Mouse (Mus musculus) thymus, postnatal 36 days (tissue): ENCODE results near the gene Bhlhe40.

Source experiments
- DNase-seq, 2 experiments: peaks; one replicate each; pipeline ENCODE4 v3.0.0; 2022; ENCODE audit warnings: mixed read lengths in 2 of 2

Gene Bhlhe40

GRCm38 (mm10) chr6:108694965-108695724 is 34.7 kb downstream of the Bhlhe40 start:
- DNase-seq: no peak

- no peak for DNase-seq
Observed at GRCm38 (mm10) chr6:108695844-108696821, 35.7 kb downstream of the Bhlhe40 start.

DNA sequence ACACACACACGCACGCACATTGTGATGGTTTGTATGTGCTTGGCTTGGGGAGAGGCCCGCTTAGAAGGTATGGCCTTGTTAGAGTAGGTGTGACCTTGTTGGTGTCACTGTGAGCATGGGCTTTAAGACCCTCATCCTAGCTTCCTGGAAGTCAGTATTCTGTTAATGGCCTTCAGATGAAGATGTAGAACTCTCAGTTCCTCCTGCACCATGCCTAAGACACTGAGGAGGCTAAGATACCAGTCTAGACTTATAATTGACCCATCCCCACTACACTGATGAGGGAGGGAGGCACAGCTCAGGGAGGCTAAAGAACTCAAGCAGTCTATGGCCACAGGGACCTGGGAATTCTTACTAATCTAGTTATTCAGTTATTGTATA is 36.4 kb downstream of the Bhlhe40 start:
- DNase-seq: no peak

DNA sequence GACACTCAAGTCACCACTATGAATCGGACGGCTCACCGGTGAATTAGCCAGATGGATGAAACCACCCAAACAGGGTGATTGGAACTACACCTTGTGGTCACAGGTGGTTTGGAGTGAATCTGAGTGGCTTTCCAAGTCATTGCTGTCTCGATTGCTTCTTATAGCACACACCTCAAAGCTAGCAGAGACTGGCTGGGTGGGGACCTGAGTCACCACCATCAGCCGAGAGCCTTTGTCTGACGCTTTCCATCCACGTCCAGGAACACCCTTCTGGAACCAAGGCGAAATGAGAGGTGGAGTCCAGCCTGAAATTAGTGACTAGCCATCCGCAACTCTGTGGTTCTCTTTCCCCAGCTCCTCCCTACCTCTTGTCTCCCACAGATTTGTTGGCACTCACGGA is 36.9 kb downstream of the Bhlhe40 start:
- DNase-seq: no peak

- no peak for DNase-seq
Observed at GRCm38 (mm10) chr6:108698343-108698870, 38.0 kb downstream of the Bhlhe40 start.

GRCm38 (mm10) chr6:108699679-108700078 is 39.2 kb downstream of the Bhlhe40 start:
- no peak for DNase-seq

- DNase-seq: no peak
Observed at GRCm38 (mm10) chr6:108700638-108701343, 40.4 kb downstream of the Bhlhe40 start.

DNA sequence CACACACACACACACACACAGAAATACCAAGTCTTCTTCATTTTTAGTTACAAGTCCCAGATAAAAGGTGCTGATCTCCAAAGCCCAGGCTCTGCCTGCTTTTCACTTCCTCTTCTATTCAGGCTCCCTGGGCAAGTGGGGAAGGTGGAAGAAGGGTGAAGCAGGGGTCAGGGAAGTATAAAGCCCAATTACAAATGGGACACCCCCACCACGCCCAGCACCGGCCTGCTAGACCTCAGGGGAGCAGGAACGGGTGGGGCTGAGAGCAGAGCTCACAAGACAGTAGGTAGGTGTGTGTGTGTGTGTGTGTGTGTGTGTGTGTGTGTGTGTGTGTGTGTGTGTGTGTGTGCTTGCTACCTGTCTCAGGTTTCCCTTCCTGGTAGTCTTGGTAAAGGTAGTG is 42.2 kb downstream of the Bhlhe40 start:
- DNase-seq: no peak

GRCm38 (mm10) chr6:108703085-108703484 is 42.7 kb downstream of the Bhlhe40 start:
- DNase-seq: no peak

- no peak for DNase-seq
Observed at GRCm38 (mm10) chr6:108704316-108705080, 44.1 kb downstream of the Bhlhe40 start.

DNA sequence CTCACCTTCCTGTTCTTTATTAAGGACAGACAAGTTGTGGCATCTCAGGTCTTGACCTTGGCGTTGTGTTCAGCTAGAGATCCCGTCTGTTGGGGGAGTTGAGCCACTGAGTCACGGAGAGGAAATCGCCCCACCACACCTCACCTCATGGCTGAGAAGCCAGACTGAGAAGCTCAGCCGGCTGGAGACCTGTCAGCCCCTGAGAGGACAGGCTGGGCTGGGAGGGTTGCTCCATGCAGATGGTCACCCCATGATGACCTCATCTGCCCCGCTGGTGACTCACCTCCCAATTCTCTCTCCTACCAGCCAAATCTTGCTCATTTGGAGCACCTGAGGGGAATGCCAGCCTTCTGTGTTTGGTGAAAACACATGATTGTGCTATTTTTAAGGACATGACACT is 45.5 kb downstream of the Bhlhe40 start:
- no peak for DNase-seq

DNA sequence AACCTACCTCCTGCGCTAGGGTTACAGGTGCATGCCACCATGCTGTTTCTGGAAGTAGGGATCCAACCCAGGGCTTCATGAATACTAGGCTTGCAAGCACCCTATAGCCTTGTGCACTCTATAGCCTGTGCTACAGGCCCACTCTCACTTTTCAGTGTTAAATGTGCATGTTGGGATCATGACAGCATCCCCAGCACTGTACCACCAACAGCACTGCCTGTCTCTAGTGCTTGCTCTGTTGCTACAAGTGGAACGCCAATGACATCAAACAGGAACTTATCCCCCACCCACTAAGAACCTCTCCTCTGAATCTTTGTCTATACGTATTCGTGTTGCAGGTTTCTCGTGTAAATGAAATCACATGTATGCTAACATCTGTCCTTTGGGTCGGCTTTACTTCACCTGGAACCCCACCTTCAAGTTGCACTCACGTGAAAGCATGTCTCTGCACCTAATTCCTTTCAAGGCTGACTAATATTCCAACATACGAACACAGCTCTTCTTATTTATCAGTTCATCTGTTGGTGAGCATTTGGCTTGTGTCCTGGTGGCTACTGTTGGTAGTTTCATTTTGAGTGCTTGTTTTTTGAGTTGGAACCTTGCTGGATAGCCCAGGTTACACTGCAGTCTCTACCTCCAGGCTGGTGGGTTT is 46.7 kb downstream of the Bhlhe40 start:
- no peak for DNase-seq

- no peak for DNase-seq
Observed at GRCm38 (mm10) chr6:108709131-108709470, 48.7 kb downstream of the Bhlhe40 start.

GRCm38 (mm10) chr6:108709471-108710231 is 49.2 kb downstream of the Bhlhe40 start:
- peak; percentile 17 to 37 for DNase-seq

DNA sequence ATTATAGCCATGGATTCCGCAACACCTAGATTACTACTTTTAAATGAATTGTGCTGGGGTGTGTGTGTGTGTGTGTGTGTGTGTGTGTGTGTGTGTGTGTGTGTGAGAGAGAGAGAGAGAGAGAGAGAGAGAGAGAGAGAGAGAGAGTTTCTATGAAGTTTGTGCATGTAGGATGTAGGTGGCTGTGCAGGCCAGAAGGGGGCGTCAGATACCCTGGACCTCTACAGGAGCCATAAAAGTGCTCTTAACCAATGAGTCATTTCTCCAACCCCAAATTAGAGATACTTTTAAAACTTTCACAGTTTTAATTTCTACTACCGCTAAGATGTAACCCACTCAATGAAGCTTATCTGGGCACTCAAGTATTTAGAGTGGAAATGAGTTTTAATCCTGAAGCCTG is 50.2 kb downstream of the Bhlhe40 start:
- DNase-seq: no peak

DNA sequence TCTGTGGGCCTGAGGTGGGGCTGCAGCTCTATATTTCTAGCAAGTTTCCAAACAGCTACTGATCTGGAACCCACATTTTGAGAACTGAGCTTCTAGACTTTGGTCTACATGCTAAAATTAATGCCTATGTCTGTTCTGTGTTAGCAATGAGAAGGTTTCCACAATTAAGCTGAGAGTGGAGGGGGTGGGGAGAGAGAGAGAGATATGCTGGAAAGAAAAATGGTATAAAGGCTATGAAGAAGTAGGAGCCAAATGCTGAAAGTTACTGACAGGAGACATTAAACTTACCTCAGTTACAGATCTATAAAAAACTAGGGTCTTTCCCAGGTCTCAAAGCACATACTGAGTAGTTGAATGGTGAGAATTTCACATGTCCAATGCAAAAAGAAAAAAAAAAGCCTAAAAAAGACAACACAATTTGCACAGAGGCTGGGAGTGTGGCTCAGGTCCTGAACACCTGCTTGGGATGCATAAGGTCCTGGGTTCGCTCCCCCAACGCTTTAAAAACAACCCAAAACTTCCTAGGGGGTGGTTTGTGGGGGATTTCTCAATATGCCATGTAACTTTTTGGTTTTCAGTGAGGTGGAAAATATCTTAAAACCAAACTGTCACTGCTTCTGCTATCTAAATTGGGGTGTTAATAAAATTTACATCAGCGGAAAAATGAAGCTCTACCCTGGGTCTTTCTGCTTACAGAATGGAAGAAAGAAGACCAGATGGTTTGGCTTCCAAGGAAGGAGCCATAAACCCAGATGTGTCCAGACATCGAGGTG is 50.9 kb downstream of the Bhlhe40 start:
- DNase-seq: no peak

DNA sequence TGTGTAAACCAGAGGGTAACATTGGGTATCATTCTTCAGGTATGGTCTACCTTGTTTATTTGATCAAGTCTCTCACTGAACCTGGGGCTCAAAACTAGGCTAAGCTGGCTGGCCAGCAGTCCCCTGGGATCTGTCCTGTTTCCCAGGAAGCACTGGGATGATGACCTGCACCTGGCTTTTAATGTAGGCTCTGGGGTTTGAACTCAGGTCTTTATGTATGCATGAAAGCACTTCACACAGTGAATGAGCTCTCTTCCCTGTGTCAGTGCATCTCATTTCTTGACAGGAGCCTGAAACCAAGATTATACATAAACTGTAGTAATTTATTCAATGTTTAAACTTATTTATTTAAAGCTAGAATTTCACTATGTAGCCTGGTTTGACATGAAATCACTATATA is 51.7 kb downstream of the Bhlhe40 start:
- DNase-seq: no peak

GRCm38 (mm10) chr6:108713175-108713974 is 52.9 kb downstream of the Bhlhe40 start:
- no peak for DNase-seq
